8 mouse cellular contexts compared by ENCODE assay signal in genomic region chr4:149954893-149955439, GRCm38 (mm10). TPM values are rescaled to one million over a fixed set of nuclear protein-coding genes. Genes with fewer than 3 reads are reported as not detected.
DNase-seq lines count a peak whose midpoint lies in the region; ATAC-seq lines count a peak whose summit lies in the region.

Gene Spsb1 (minus strand): TSS chr4:149955043.

- peak; percentile 98 for DNase-seq in ZHBTc4 (ENCODE audit: low read depth, low spot score)
- peak; percentile 97 for DNase-seq in gastrocnemius, adult 8-10 months (ENCODE audit: low spot score in 2 of 2)
- peak; percentile 81 for DNase-seq in hindlimb bud, embryonic 11.5 days (ENCODE audit: extremely low spot score, low read depth, low spot score)
- peak; percentile 90 to 94 for DNase-seq in left cerebral cortex, adult 8-10 months (ENCODE audit: low spot score in 2 of 2)
- peak; percentile 96 to 97 for DNase-seq in right cerebral cortex, postnatal 10 days (ENCODE audit: low spot score in 2 of 2)
- DNase-seq in urinary bladder, postnatal 25 days (ENCODE audit: low spot score) = peak; percentile 98

- peak; percentile 92 for ATAC-seq in common myeloid progenitor, adult 5-6 weeks (replicated peaks; ENCODE audit: low read depth, poor library complexity, severe bottlenecking)

- H3K27me3 ChIP-seq in megakaryocyte, embryonic 14.5 days (replicated peaks) = peaks cover 71% of the 10 kb centered on the region

- no peaks in the 10 kb centered on the region for H3K9me3 ChIP-seq in megakaryocyte, embryonic 14.5 days

- H3K36me3 ChIP-seq in megakaryocyte, embryonic 14.5 days (replicated peaks; ENCODE audit: low read length) = no peaks in the 10 kb centered on the region

- H3K4me1 ChIP-seq in megakaryocyte, embryonic 14.5 days = peaks cover 26% of the 10 kb centered on the region

- H3K4me3 ChIP-seq in megakaryocyte, embryonic 14.5 days (replicated peaks) = peak within 1 kb of the TSS; percentile 92

RNA-seq across cellular contexts. Expression of gene Spsb1, which starts in this region (rescaled TPM):
- not detected in 2 replicates for total RNA-seq in common myeloid progenitor, adult 5-6 weeks (2017)
- total RNA-seq in gastrocnemius, adult 8-10 months (2022) = 10 to 100 TPM in 1 of 4 experiments, 1 to 10 TPM in 3; 3.6 to 10.5 (median 4.7) TPM
- 10 to 100 TPM; 21.6 to 30.4 (median 23.9) TPM for total RNA-seq in left cerebral cortex, adult 8-10 months (2022)
- polyA plus RNA-seq in megakaryocyte, embryonic 14.5 days (2012; ENCODE audit: insufficient read depth, low replicate concordance) = 0.75 TPM in 1 of 2 replicates, not detected in the other

Comparison
In these comparisons a context has a peak if more than half of its experiments do, and no peak if none do; other contexts are left out.
1. Peak in every context shown above with its lines: DNase-seq, ATAC-seq and H3K4me3 ChIP-seq.
2. Peak in ATAC-seq in common myeloid progenitor, adult 5-6 weeks; RNA of the gene not detected or under 1 TPM.